Mouse (Mus musculus) embryonic facial prominence, embryonic 15.5 days (tissue): Measurements from ENCODE around the gene Lrrc36. TPM values are rescaled to one million over a fixed set of nuclear protein-coding genes. Genes with fewer than 3 reads are reported as not detected.

Experiments
- ATAC-seq: fragments of 200-750 bp; cut with Nextera tagmentation; 2 replicates; pipeline ENCODE4 v1.8.0; 2017; ENCODE audit warnings: low read depth, moderate TSS enrichment; ENCODE audit not compliant: insufficient number of reproducible peaks, low FRiP score, low TSS enrichment
- H3K27ac ChIP-seq: fragments of 300-500 bp; sonication (generic); replicated peaks from 2 replicates; pipeline ENCODE4 v1.5.1; 2015; ENCODE audit warnings: mild to moderate bottlenecking, inconsistent platforms
- H3K27me3 ChIP-seq: fragments of 300-500 bp; sonication (generic); 2 replicates; pipeline ENCODE4 v1.6.1; 2015; ENCODE audit warnings: inconsistent platforms
- H3K36me3 ChIP-seq: fragments of 300-500 bp; sonication (generic); 2 replicates; pipeline ENCODE4 v1.6.1; 2015; ENCODE audit warnings: mild to moderate bottlenecking, inconsistent platforms
- H3K4me1 ChIP-seq: fragments of 300-500 bp; sonication (generic); 2 replicates; pipeline ENCODE4 v1.6.1; 2015; ENCODE audit warnings: inconsistent platforms
- H3K4me2 ChIP-seq: fragments of 300-500 bp; sonication (generic); replicated peaks from 2 replicates; pipeline ENCODE4 v1.6.1; 2015; ENCODE audit warnings: mild to moderate bottlenecking, inconsistent platforms
- H3K4me3 ChIP-seq: fragments of 300-500 bp; sonication (generic); replicated peaks from 2 replicates; pipeline ENCODE4 v1.5.1; 2015; ENCODE audit warnings: mild to moderate bottlenecking, inconsistent platforms
- H3K9ac ChIP-seq: fragments of 300-500 bp; sonication (generic); 2 replicates; pipeline ENCODE4 v1.6.1; 2015; ENCODE audit warnings: inconsistent platforms
- H3K9me3 ChIP-seq: fragments of 300-500 bp; sonication (generic); replicated peaks from 2 replicates; pipeline ENCODE4 v1.6.1; 2016; ENCODE audit warnings: inconsistent platforms
- WGBS: fragments of 180-500 bp; shearing (Covaris S2); methylation state at CpG from one replicate; pipeline ENCODE4 v1.1.7; 2015; 5-methylcytosine and 5-hydroxymethylcytosine counted together
- polyA plus RNA-seq: library from polyadenylated mRNA; unstranded; fragments of >200 nt; fragmentation: Nextera tagmentation; extraction: Ambion mirVana; gene quantifications from 2 replicates; pipeline ENCODE4 v1.2.1, GENCODE M21; 2015

Gene Lrrc36
- polyA plus RNA-seq, 1 experiment from 2014 or later = 2.6 TPM

DNA sequence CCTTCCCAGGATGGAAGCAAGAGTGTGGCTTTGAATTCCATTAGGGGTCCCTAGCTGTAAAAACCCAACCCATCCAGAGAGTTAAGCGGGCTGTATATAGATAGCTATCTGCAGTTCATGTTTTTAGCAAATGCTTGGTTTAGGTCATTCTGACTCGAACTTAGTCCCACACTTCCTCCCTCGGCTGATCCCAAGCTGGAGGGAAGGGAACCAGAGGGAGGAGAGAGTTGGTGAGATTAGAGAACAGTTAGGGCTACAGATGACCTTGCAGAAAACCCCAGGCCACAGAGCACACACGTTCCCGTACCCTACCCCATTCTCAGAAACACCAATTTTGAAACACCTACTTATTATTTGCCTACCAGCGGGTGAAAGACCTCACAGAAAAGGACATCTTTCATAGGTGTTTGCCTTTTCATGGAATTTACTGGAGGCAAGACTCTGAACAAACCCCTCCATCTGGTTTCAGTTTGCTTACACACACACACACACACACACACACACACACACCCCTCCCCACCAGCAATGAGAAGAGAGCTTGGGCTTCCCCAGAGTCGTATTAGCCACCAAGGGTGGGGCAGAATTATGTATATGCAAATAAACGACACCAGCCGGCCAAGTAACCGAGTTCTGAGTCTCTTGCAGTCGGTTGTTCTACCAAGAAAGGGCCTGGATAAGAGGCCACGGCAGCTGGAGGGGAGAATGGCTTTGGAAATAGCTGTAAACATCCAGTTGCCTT is 96.8 kb downstream of the Lrrc36 start:
- Histone ChIP-seq H3K27me3 (no peaks in the 10 kb centered on the region), H3K9me3 (no peaks in the 10 kb centered on the region), H3K27ac (peak overlapping the region; percentile 7; the same call in 1 of the 2 replicates), H3K36me3 (no peaks in the 10 kb centered on the region), H3K4me1 (peaks cover 25% of the 10 kb centered on the region), H3K4me2 (no peak overlapping the region), H3K9ac (no peak overlapping the region), H3K4me3 (no peak overlapping the region)
- ATAC-seq = no peak
- WGBS = 19% methylated on average over 12 of the region's 12 CpGs

Other genes starting within 250 kb of the Lrrc36 start
- gene Cbfb, start 242.9 kb upstream of the Lrrc36 start, polyA plus RNA-seq = 79.1 and 81.6 TPM in 2 replicates
- gene D230025D16Rik, start 188.4 kb upstream of the Lrrc36 start, polyA plus RNA-seq = 24.9 and 26.1 TPM in 2 replicates
- gene B3gnt9, start 158.4 kb upstream of the Lrrc36 start, polyA plus RNA-seq = 45.5 and 49.2 TPM in 2 replicates
- gene Tradd, start 149.0 kb upstream of the Lrrc36 start, polyA plus RNA-seq = 27.4 and 28.8 TPM in 2 replicates
- gene Fbxl8, start 148.9 kb upstream of the Lrrc36 start, polyA plus RNA-seq = 3.3 and 4.0 TPM in 2 replicates
- gene Hsf4, start 143.8 kb upstream of the Lrrc36 start, polyA plus RNA-seq = 0.13 and 0.33 TPM in 2 replicates
- 3.6 and 4.4 TPM in 2 replicates for gene Nol3, start 137.4 kb upstream of the Lrrc36 start, polyA plus RNA-seq
- 12.1 and 14.5 TPM in 2 replicates for gene 4931428F04Rik, start 123.7 kb upstream of the Lrrc36 start, polyA plus RNA-seq
- gene Exoc3l, start 117.5 kb upstream of the Lrrc36 start, polyA plus RNA-seq = 10.2 and 11.0 TPM in 2 replicates
- 67.9 and 79.6 TPM in 2 replicates for gene E2f4, start 115.9 kb upstream of the Lrrc36 start, polyA plus RNA-seq
- gene Elmo3, start 108.0 kb upstream of the Lrrc36 start, polyA plus RNA-seq = 9.9 and 11.4 TPM in 2 replicates
- gene Lrrc29, start 87.3 kb upstream of the Lrrc36 start, polyA plus RNA-seq = 1.6 and 2.0 TPM in 2 replicates
- 131 TPM in 2 replicates for gene Tmem208, start 87.2 kb upstream of the Lrrc36 start, polyA plus RNA-seq
- 2.0 and 2.6 TPM in 2 replicates for gene Fhod1, start 65.6 kb upstream of the Lrrc36 start, polyA plus RNA-seq
- 2.6 and 3.4 TPM in 2 replicates for gene Slc9a5, start 64.7 kb upstream of the Lrrc36 start, polyA plus RNA-seq
- gene Plekhg4, start 40.3 kb upstream of the Lrrc36 start, polyA plus RNA-seq = 0.25 and 0.45 TPM in 2 replicates
- gene Kctd19, start 69 bp upstream of the Lrrc36 start, polyA plus RNA-seq = 0.05 TPM in 1 of 2 replicates, not detected in the other
- 157 and 180 TPM in 2 replicates for gene Tppp3, start 58.0 kb downstream of the Lrrc36 start, polyA plus RNA-seq
- gene Zdhhc1, start 83.3 kb downstream of the Lrrc36 start, polyA plus RNA-seq = 55.4 and 59.8 TPM in 2 replicates
- 1.4 TPM in 2 replicates for gene Hsd11b2, start 105.2 kb downstream of the Lrrc36 start, polyA plus RNA-seq
- 99.7 and 104 TPM in 2 replicates for gene Atp6v0d1, start 152.5 kb downstream of the Lrrc36 start, polyA plus RNA-seq
- gene Ripor1, start 191.7 kb downstream of the Lrrc36 start, polyA plus RNA-seq = 21.6 and 24.9 TPM in 2 replicates
- gene Ctcf, start 223.0 kb downstream of the Lrrc36 start, polyA plus RNA-seq = 118 and 122 TPM in 2 replicates
- gene Agrp, start 223.8 kb downstream of the Lrrc36 start, polyA plus RNA-seq = 1.7 and 2.3 TPM in 2 replicates